Mouse (Mus musculus) olfactory bulb, adult 2 months (tissue): ENCODE results near the gene Gm6588.

Experiments
- CTCF ChIP-seq: fragments of 200-500 bp; IDR thresholded peaks from 2 replicates; pipeline ENCODE4 v1.5.1; 2012; ENCODE audit warnings: low read depth, mild to moderate bottlenecking, low read length, moderate library complexity; ENCODE audit not compliant: insufficient read depth
- POLR2A ChIP-seq: fragments of 200-500 bp; IDR thresholded peaks from 2 replicates; pipeline ENCODE4 v1.6.1; 2012; ENCODE audit warnings: mild to moderate bottlenecking, low read depth, low read length, moderate library complexity; ENCODE audit not compliant: insufficient read depth

DNA sequence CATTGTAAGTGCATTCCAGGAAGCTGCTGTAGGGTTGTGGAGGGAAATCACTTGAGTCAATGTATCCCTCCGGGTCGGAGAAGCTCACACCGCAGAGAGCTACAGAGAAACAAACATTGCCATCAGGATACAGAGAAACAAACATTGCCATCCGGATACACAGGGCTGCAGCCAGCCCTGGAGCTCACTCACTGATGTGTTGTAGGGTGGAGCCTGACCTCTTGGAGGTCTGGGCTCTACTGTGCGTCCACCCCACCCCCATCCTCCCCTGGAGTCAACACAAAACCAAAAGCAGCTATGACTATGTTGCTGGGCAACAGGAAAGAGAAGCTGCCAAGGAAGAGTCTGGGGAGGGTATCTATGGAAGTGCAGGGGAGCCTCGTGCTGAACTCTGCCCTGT lies 24.2 kb downstream of the Gm6588 start:
- TF ChIP-seq POLR2A (no peak), CTCF (no peak)
